Mouse (Mus musculus) frontal cortex, postnatal 36 days (tissue): ENCODE measurements around the gene Dusp21.
A peak's percentile ranks its signal among the peaks of the same experiment; 100 is the strongest.

ENCODE experiments used
- DNase-seq, 2 experiments: peaks; one replicate each; pipeline ENCODE4 v3.0.0; 2022; ENCODE audit warnings: low spot score in 2 of 2

Dusp21 gene

DNA sequence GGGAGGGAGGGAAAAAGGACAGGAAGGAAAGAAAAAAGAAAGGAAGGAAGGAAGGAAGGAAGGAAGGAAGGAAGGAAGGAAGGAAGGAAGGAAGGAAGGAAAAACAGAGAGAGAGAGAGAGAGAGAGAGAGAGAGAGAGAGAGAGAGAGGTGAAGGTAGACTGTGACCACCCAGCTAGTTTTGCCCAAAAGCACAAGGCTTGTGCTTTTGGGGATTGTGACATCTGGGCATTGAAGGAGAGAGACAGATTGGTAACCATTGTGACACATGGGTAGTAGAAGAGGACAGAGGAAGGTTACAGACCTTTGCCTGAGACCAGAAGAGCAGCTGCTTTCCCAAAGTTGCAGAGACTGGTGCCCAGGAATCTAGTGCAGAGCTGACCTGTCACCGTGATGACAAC, at the start of gene Dusp21:
Gene Dusp21, plus strand, starts transcription at position 301 of the 400 bp plus-strand sequence.
- no peak for DNase-seq

DNA sequence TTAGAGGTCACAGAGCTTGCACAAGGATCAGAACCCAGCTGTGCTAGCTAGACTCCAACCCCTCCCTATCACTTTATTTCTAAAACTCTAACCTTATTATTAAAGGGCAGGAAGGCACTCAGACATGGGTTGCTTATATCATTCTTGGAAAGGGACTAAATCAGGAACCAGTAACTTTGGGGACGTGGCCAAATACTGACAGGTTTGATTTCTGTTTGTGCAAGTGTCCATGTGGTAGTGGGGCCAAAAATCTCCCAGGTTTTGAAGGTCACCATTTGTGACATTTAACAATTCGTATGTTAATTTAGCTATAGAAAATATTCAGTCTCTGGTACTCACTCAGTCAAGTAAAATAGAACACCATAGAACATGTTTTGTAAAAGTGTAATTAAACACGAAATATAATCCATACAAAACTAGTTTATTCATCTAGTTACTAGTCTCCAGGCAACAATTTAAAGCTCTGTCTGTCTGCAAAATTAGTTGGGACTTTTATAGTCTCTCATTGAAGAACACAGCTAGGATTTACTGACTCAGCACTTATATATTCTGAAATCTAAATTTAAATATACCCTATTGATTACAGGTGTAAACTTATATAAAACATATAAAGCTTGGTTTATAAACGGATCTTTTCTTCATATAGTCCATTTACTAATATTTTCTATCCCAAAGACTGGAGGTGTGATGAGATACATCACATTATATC, 15.2 kb downstream of the Dusp21 start:
- no peak for DNase-seq

DNA sequence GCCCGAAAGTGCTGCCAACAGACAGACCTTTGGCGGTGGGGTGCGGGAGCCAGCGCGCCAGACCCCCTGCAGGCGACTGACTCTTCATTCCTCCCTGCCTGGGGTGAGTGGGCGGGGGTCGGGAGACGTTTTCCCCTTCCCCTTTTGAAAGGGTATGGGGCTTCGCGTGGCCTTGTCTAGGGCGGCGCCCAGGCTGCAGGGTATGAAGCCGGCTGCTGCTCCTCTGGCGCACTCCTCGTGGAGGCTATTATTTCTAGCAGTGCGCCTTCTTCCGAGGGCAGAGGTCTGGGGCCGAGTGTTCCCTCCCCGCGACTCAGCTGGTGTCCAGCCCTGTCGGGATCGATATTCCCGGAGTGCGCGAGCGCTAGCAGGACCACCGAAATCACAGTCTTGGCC, 16.1 kb downstream of the Dusp21 start:
- peak in 1 of 2 experiments; percentile 35 for DNase-seq

DNA sequence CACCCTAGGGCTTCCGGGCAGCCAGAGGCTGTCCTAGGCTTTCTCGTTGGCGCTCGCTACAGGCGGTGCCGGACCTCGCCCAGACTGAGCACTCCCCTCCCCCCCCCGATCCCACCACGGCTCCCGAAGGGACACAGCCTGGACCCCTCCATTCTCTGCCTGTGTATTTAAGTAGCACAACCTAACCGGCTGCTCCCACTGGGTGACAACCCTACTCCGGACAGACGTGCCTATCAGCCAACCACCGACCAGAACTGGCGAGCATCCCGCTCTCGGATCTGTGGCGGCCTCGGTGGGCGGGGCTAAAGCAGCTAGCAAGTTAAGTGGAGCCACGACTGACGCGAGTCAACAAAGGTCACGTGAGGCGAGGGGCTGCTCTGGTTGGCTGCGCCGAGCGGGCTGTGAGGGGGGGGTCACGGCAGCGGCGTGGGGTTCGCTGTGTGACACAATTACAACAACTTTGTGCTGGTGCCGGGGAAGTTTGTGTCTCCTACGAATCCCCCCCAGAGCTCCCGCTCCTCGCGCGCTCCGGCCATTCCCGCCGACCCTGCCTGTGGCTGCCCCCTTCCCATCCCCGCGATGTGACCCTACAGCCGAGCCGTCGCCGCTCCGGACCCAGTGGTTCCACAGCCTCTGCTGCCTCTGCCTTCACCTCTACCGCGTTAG, 16.7 kb downstream of the Dusp21 start, which contains the start of gene Kdm6a:
Gene Kdm6a, plus strand, starts transcription at position 384 of the 666 bp plus-strand sequence.
- peak; percentile 97 to 100 for DNase-seq

DNA sequence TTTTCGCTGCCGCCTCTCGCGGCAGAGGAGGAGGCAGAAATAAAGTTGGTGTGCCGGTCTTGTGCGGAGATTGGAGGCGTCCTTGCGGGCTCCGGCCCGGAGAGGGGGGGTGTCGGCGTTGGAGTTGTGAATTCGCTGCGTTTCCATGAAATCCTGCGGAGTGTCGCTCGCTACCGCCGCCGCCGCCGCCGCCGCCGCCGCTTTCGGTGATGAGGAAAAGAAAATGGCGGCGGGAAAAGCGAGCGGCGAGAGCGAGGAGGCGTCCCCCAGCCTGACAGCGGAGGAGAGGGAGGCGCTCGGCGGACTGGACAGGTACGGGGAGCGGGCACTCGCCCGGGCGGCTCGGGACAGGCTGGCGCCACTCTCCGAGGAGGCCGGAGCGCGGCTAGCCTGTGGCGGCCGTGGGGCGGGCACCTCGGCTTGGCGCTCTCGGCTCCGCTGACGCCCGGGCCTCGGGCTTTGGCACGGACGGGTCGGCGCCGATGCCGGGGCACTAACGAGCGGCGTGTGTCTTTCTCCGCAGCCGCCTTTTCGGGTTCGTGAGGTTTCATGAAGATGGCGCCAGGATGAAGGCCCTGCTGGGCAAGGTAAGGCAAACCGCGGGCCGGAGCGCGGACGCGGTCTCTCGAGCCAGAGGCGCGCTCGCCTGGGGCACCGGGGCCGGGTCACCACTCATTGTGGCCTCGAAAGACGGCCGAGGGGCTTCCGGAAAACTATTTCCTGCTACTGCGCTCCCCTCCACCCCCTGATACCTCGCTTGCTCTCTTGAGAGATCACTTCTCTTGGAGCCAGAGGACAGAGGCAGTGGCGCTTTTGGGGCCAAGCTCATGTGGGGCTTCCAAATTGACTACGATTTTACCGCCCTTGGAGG, 17.4 kb downstream of the Dusp21 start:
- peak; percentile 38 to 67 for DNase-seq

DNA sequence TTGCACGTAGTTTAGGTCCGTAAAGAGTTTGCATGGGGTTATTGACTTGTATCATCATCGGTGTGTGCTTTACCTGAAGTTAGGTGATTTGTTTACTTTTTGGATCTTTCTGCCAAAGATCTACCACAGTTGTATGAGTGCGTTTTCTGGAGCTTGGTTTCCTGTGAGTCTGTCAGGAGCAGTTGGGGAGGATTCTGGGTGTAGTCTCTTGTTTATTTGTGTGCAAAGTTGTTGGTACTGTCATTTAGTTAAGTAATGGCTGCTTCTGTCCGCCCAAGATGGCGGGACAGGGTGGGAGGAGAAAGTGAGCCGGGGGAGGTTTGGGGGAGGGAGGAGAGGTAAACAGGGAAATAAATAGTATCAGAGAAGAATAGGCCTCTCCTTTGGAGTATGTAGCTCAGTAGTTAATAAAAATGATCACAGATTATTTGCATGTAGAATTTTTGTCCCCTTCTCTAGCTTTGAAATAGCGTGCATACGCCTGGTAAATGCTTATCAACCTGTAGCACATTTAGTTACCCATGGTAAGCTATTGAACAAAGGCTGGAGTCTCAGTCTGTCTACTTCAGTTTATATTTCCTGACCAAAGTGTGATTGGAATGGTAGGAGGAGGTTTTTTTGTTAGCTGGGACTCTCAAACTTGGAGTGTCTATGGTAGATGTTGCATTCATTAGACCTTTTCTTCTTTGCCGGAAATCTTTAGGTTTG, 18.4 kb downstream of the Dusp21 start:
- DNase-seq: peak in 1 of 2 experiments; percentile 10

DNA sequence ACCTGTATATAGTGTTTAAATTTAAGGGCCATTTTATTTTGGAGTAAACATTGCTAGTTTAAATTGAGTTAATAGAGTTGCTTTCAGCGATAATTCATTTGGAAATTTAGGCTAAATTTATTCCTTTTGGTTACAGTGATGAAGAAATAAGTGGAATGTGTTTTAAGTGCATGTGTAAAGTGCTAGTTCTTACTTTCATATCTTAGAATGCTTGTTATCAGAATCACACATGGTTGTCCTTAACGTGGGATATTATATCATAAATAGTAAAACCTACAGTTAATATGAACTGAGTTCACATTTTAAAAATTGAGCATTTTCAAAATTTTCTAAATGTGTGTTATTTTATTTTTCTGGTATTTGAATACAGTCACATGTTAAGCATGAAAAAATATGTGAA, 19.5 kb downstream of the Dusp21 start:
- no peak for DNase-seq

DNA sequence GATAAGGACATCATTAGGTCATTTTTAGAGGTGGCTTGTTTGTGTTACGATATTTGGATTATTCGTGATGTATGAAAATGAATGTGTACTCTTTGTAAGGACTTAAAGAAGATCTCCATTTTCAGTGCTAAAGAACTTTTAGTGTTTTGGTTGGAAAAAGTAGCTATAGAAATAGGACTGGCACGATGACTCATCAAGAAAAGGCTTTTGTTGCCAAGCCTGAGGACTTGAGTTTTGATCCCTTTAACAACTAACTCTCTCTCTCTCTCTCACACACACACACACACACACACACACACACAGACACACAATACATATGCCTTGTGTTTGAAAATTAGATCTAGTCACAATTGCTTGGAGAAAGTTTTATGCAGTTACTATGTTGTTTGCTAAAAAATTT, 21.3 kb downstream of the Dusp21 start:
- no peak for DNase-seq

DNA sequence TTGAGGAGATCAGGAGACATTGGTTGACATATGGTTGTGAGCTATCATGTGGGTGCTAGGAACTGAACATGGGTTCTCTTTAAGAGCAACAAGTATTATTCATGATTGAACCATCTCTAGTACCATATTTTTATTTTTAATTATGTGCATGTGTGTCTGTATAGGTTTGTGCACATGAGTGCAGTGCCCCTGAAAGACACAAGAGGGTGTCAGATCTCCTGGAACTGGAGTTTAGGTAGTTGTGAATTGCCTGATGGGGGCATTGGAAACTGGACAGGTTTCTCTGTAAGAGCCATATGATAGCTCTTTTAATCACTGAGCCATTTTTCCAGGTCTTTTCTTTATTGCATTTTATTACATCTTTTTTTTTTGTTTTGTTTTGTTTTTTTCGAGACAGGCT, 23.3 kb downstream of the Dusp21 start:
- DNase-seq: no peak

DNA sequence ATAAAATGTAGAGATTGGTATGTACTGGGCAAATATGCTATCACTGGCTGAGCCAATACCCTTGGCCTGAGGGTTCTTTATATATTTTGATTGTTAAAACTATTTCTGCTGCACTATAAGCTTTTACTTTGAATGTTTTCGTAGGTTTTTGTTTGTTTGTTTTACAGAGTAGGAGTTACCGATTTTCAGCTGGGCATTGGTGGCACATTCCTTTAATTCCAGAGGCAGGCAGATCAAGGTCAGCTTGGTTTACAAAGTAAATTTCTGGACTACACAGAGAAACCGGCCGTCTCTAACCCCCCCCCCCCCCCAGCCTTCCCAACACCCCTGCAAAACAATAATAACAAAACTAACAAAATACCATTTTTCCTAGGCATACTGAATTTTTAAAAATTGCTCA, 29.2 kb downstream of the Dusp21 start:
- no peak for DNase-seq

DNA sequence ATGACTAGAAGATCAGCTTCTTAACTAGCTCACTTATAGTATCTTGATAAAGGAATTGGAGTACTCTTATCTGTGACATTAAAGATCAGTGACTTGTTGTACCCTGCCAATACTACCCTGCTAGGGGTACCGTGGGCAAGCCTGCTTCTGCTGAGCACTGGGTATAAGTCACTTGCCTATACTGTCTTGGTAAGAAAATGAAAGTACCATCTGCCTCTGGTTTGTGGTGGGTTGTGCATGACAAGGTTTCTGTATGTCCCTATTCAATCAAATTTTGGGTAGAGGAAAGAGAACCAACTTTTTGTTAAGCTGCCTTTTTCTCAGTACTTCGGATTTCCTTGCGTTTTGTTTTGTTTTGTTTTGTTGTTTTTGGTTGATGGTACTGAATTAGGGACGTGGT, 32.1 kb downstream of the Dusp21 start:
- DNase-seq: no peak

DNA sequence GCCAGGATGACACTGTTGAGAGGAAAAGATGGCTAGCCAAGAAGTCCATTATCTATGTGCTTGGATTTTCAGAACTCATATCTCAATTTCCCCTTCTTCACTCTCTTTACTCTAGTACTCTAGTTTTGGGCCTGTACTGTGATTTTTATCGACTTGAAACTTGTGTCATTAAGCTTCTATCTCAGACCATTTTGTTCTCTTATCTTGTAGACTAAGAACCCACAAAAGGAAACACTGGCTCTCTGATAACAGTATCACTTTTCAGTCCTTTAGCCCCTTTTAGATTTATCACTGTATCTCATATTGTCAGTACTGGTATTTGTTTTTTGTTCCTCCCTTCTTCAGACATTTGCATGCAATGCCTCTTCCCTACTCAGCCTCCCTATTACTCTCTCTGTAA, 33.8 kb downstream of the Dusp21 start:
- DNase-seq: no peak

DNA sequence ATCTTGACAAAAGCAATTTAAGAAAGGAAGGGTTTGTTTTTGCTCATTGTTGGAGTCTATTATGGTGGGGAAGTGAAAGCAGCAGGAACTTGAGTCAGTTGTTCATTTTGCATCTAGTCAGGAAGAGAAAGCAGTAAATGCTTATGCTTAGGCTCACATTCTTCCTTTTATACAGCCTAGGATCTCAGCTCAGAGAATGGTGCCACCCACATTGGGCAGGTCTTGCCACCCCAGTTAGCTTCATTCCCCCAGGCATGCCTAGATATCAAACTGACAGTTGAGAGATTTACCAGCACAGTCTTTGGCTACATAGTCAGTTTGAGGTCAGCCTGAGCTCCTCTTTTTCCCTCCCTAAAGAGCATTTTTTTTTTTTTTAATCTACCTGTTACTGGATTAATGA, 41.5 kb downstream of the Dusp21 start:
- no peak for DNase-seq

DNA sequence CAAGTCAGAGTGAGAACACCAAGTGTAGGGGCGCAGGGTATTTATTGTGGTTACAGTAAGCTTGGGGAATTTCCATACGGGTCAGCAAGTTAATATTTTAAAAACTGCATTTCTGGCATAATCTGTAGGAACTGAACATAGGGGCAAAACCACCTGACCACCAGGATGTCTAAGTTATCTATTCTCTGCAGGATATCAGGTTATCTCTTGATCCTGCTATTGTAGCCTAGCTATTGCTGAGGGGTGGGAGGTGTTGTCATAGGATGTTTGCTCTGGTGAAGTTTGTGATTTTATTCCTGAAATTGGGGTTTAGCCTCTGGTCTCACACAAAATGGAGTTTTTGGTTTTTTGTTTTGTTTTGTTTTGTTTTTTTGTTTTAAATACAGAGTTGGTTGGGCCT, 42.6 kb downstream of the Dusp21 start:
- no peak for DNase-seq
